Comparison of ENCODE assay signal across 9 mouse cellular contexts in the genomic region with DNA sequence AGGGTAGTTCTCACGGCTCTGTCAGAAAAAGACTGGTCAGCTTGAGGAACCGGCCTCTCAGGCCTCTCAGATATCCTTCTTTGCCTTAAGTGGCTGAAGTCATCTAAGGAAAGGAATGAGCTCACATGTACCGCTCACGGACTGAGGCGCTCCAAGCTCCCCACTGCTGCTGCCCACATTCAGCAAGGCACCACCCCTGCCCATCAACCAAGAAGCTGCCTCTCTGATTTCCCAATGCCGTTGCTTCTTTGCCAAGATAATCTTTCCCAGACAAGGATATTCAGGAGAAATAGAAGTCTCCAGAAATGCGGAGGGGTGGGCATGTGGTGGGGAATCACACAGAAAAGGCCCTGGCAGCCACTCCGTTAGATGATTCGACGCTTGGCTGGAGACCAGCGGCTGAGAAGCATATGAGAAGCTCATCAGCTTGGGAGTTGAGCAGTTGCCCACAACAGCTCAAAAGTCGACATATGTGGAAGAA.
A peak's percentile ranks its signal among the peaks of the same experiment; 100 is the strongest.
DNase-seq lines count a peak whose midpoint lies in the region; ATAC-seq lines count a peak whose summit lies in the region.
"Had no signal": no experiment of that assay in that cellular context is flagged by ENCODE, and none has a peak within 500 bp of the region (broad histone marks: within the 10 kb centered on the region; RNA-seq: fewer than 3 reads in every experiment).

No protein-coding gene starts in this region.

- ATAC-seq in heart, embryonic 11.5 days (replicated peaks; ENCODE audit: insufficient number of reproducible peaks, low FRiP score, low TSS enrichment) = no peak
- peak; percentile 47; the same call in 1 of the 2 replicates for ATAC-seq in embryonic facial prominence, embryonic 14.5 days (ENCODE audit: low read depth)
- ATAC-seq in lung, embryonic 15.5 days (ENCODE audit: borderline replicate concordance, extremely low read depth, low FRiP score, low TSS enrichment) = peak; percentile 35; the same call in 1 of the 2 replicates
- ATAC-seq in hindbrain, embryonic 14.5 days (ENCODE audit: low FRiP score) = no peak
- ATAC-seq: Patski had no signal

- no peaks in the 10 kb centered on the region for H3K27me3 ChIP-seq in heart, embryonic 11.5 days (ENCODE audit: control insufficient read depth, insufficient read depth, low read length)
- H3K27me3 ChIP-seq in embryonic facial prominence, embryonic 14.5 days (replicated peaks; ENCODE audit: control insufficient read depth, insufficient read depth, low read length) = no peaks in the 10 kb centered on the region
- no peaks in the 10 kb centered on the region for H3K27me3 ChIP-seq in lung, embryonic 15.5 days
- no peaks in the 10 kb centered on the region for H3K27me3 ChIP-seq in hindbrain, embryonic 14.5 days (ENCODE audit: control insufficient read depth, insufficient read depth, low read length)
- H3K27me3 ChIP-seq: Patski had no signal

- H3K9ac ChIP-seq in heart, embryonic 11.5 days (ENCODE audit: low read depth, low read length) = no peak overlapping the region
- H3K9ac ChIP-seq in embryonic facial prominence, embryonic 14.5 days (ENCODE audit: low read depth, low read length) = no peak overlapping the region
- no peak overlapping the region for H3K9ac ChIP-seq in lung, embryonic 15.5 days
- H3K9ac ChIP-seq in hindbrain, embryonic 14.5 days = no peak overlapping the region

- H3K4me1 ChIP-seq in heart, embryonic 11.5 days (ENCODE audit: control insufficient read depth, insufficient read depth, low read length) = no peaks in the 10 kb centered on the region
- H3K4me1 ChIP-seq in embryonic facial prominence, embryonic 14.5 days (ENCODE audit: control insufficient read depth, insufficient read depth, low read length) = no peaks in the 10 kb centered on the region
- H3K4me1 ChIP-seq in lung, embryonic 15.5 days = peaks cover 6% of the 10 kb centered on the region
- no peaks in the 10 kb centered on the region for H3K4me1 ChIP-seq in hindbrain, embryonic 14.5 days (replicated peaks; ENCODE audit: control insufficient read depth, insufficient read depth, low read length)

- no peak overlapping the region for H3K4me3 ChIP-seq in heart, embryonic 11.5 days (ENCODE audit: low read depth, low read length)
- H3K4me3 ChIP-seq in embryonic facial prominence, embryonic 14.5 days (ENCODE audit: low read depth, low read length) = no peak overlapping the region
- H3K4me3 ChIP-seq in lung, embryonic 15.5 days = no peak overlapping the region
- H3K4me3 ChIP-seq in hindbrain, embryonic 14.5 days (replicated peaks; ENCODE audit: low read length) = no peak overlapping the region

- 82% methylated on average over 12 of the region's 12 CpGs for WGBS in heart, embryonic 11.5 days (ENCODE audit: insufficient replicate concordance)
- WGBS in embryonic facial prominence, embryonic 14.5 days = 58% methylated on average over 12 of the region's 12 CpGs
- 64% methylated on average over 12 of the region's 12 CpGs for WGBS in lung, embryonic 15.5 days
- WGBS in hindbrain, embryonic 14.5 days = 88% methylated on average over 12 of the region's 12 CpGs

- peak; percentile 56 to 57 for DNase-seq in heart, adult 18-20 months
- peak; percentile 91 for DNase-seq in embryonic facial prominence, embryonic 14.5 days (ENCODE audit: low spot score)
- DNase-seq in heart, postnatal 14 days = peak; percentile 48 to 62
- DNase-seq in embryo, embryonic 11 days = no peak
- DNase-seq in B cell, adult 2 months = no peak
- DNase-seq in hindbrain, embryonic 14.5 days (ENCODE audit: low spot score) = no peak

- no peak overlapping the region for H3K4me2 ChIP-seq in heart, embryonic 11.5 days
- no peak overlapping the region for H3K4me2 ChIP-seq in embryonic facial prominence, embryonic 14.5 days (ENCODE audit: low read depth, low read length)
- H3K4me2 ChIP-seq in lung, embryonic 15.5 days = no peak overlapping the region
- no peak overlapping the region for H3K4me2 ChIP-seq in hindbrain, embryonic 14.5 days (replicated peaks)

- intact Hi-C loops in heart, postnatal 14 days (cut with DNase I) = no loop called here

- no peaks in the 10 kb centered on the region for H3K9me3 ChIP-seq in heart, embryonic 11.5 days (replicated peaks; ENCODE audit: control insufficient read depth, low read length)
- H3K9me3 ChIP-seq in embryonic facial prominence, embryonic 14.5 days (ENCODE audit: control insufficient read depth, low read length) = 0 out of 2 replicates have a peak, but pooled peaks cover 2% of the 10 kb centered on the region
- no peaks in the 10 kb centered on the region for H3K9me3 ChIP-seq in lung, embryonic 15.5 days
- H3K9me3 ChIP-seq in hindbrain, embryonic 14.5 days (ENCODE audit: control insufficient read depth, low read length) = no peaks in the 10 kb centered on the region

- H3K27ac ChIP-seq in heart, embryonic 11.5 days (ENCODE audit: low read depth, low read length) = no peak overlapping the region
- peak overlapping the region; percentile 8; the same call in 1 of the 2 replicates for H3K27ac ChIP-seq in embryonic facial prominence, embryonic 14.5 days (replicated peaks; ENCODE audit: low read depth, low read length)
- H3K27ac ChIP-seq in lung, embryonic 15.5 days = no peak overlapping the region
- H3K27ac ChIP-seq in hindbrain, embryonic 14.5 days = no peak overlapping the region

- no peaks in the 10 kb centered on the region for H3K36me3 ChIP-seq in heart, embryonic 11.5 days (ENCODE audit: control insufficient read depth, insufficient read depth, low read length)
- H3K36me3 ChIP-seq in embryonic facial prominence, embryonic 14.5 days (ENCODE audit: control insufficient read depth, insufficient read depth, low read length) = no peaks in the 10 kb centered on the region
- H3K36me3 ChIP-seq in lung, embryonic 15.5 days = no peaks in the 10 kb centered on the region
- H3K36me3 ChIP-seq in hindbrain, embryonic 14.5 days (replicated peaks; ENCODE audit: control insufficient read depth, insufficient read depth) = no peaks in the 10 kb centered on the region

Comparison
In these comparisons a context has a peak if more than half of its experiments do, and no peak if none do; other contexts are left out.
1. DNase-seq: peak in heart, adult 18-20 months (2 of 2), embryonic facial prominence, embryonic 14.5 days (single experiment) and heart, postnatal 14 days (2 of 2); none in embryo, embryonic 11 days (single experiment), B cell, adult 2 months (0 of 2) and hindbrain, embryonic 14.5 days (single experiment).
2. ATAC-seq: peak in embryonic facial prominence, embryonic 14.5 days (single experiment) and lung, embryonic 15.5 days (single experiment); none in heart, embryonic 11.5 days (single experiment) and hindbrain, embryonic 14.5 days (single experiment).